Mouse (Mus musculus) heart, postnatal 36 days (tissue): ENCODE results near the gene 4930503B20Rik. TPM values are rescaled to one million over a fixed set of nuclear protein-coding genes. Genes with fewer than 3 reads are reported as not detected.

Source experiments
- DNase-seq, 2 experiments: peaks; one replicate each; pipeline ENCODE4 v3.0.0; 2021 to 2022
- intact Hi-C: fragments of 180-260 bp; cut with DNase I; formaldehyde crosslinking; loops from one replicate; pipeline ENCODE4 v1.15.1; 2025
- total RNA-seq, 2 experiments: library from RNA; stranded (reverse); gene quantifications; 2 replicates each; pipeline ENCODE4 v1.2.3; 2021

4930503B20Rik gene
- total RNA-seq, 2 experiments from 2014 or later, result not detected

DNA sequence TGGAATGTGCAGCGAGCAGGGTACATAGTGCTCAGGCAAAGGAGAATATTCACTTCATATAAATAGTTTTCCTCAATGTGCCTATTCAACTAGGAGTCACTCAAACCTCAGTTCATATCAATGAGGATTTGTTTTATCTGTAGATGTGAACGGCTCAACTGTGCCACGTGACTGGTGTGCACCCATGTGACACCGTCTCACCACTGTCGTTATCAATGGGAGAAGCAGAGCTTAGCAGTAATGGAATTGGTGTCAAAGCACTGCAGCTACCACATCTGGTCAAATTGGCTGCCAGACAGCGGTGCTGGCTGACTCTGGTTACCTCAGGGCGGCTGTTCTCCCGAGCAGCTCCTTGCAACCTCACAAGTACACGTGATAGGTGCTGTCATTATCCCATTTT is 46.5 kb downstream of the 4930503B20Rik start:
- intact Hi-C loops, result no loop called here
- no peak for DNase-seq

DNA sequence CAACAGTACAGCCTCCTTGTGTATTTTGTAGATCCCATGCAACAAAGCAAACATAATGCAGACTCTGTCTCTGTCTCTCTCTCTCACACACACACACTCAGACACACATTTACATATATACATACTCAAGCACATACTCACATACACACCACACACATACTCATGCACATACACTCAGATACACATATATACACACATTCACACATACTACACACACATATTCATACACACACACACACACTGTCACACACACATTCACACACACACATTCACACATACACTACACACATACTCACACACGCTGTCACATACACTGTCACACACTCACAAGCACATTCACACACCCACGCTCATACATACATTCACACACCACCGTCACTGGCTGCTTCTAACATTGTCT is 48.6 kb downstream of the 4930503B20Rik start:
- DNase-seq, result no peak
- intact Hi-C loops, result no loop called here

- DNase-seq, result no peak
- intact Hi-C loops, result no loop called here
Measured at GRCm38 (mm10) chr3:146601205-146601604, 49.9 kb downstream of the 4930503B20Rik start.

DNA sequence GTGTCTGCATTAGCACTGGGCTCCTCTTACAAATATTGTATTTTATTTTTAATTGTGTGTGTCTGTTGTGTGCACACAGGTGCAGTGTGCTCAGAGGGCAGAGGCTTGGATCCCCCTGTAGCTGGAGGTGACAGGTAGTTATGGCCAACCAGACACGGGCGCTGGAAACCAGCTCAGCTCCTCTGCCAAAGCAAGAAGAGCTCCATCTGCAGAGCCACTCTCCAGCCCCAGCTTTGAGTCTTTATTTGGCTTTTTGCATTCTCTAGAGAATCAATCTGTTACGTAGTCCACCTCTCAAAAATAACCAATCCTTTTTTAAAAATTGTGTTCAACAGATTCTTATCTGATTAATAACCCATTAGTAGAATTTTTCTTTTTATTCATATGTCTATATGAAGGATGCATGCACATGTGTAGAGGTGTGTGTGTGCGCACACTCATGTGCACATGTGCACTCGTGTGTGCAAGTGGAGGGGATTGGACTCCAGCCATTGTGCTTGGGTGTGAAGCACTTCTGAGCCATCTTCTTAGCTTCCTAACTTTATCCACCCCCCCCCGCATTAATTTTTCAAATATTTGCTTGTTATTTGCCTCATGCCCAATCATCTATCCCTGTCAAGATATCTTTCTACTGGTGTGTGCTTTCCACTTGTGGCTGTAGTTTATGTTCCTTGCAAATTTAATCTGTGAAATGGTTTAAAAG is 51.8 kb downstream of the 4930503B20Rik start:
- DNase-seq, result no peak
- intact Hi-C loops, result no loop called here

- no peak for DNase-seq
- intact Hi-C loops, result no loop called here
Measured at GRCm38 (mm10) chr3:146598411-146598810, 52.7 kb downstream of the 4930503B20Rik start.

DNA sequence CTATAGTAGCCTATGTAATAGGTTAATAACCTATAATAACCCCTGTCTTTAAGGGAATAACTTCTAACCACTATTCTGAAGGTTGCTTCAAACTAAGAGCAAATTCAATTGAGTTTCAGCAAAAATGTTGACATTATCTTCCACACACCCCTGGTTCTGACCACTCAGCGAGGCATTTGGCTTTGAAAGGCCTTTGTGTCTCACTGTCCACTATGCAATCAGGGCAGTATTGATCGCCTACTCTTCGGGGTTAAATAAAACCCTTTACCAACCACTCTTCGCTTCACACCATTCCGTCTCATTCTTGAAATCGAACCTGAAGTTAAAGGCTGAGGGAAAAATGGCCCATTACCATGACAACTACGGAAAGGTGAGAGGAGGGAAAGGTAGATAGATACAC is 54.3 kb downstream of the 4930503B20Rik start:
- DNase-seq, result no peak
- intact Hi-C loops, result no loop called here

DNA sequence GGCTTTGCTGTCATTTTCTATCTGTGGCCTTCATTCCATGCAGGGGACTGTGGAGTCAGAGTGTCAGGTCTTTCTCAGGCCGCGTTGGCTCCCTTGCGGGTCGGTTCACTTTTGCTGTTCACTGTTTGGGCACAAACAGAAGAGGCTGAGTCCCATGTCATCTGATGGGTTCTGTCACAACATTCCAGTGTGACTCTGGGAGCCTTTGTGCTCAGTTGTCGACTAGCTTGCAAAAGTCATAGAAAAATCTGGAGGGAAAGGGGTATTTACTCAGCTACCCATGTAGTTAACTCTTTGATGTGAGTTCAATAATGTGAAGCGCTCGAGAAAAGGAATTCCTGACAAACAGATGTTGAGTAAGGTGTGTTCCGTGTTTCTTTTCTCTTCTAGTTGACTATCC is 54.7 kb downstream of the 4930503B20Rik start:
- DNase-seq, result no peak
- intact Hi-C loops, result no loop called here

DNA sequence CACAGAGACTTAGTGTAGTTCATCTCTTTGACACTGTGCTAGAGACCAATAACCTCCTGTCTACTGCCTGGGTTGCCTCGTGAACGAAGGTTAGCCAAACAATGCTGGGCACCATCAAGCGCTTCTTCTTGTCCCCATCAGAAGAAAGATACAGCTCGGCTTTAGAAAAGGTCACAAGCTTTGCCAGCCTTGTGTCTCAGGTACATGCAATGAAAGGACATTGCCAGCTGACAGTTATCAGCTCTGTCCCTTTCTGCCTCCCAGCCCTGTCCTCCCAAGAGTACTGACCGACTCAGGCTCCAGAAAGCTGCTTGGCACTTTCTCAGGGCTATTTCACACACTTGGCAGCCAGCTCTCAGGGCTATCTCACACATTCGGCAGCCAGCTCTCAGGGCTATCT is 55.7 kb downstream of the 4930503B20Rik start:
- no peak for DNase-seq
- intact Hi-C loops, result no loop called here

Other genes starting within 250 kb of the 4930503B20Rik start
- gene Ssx2ip, start 246.7 kb downstream of the 4930503B20Rik start, total RNA-seq, result 10 to 100 TPM; 12.9 to 13.1 TPM
- 1 to 10 TPM; 3.4 TPM for gene Ctbs, start 201.5 kb downstream of the 4930503B20Rik start, total RNA-seq
- 1 to 10 TPM; 2.1 to 2.3 TPM for gene Spata1, start 151.6 kb downstream of the 4930503B20Rik start, total RNA-seq
- 100 to 1,000 TPM; 246 to 247 TPM for gene Gng5, start 151.5 kb downstream of the 4930503B20Rik start, total RNA-seq
- 10 to 100 TPM; 15.7 to 16.0 TPM for gene Rpf1, start 129.9 kb downstream of the 4930503B20Rik start, total RNA-seq
- not detected for gene Uox, start 80.9 kb downstream of the 4930503B20Rik start, total RNA-seq
- gene Dnase2b, start 35.7 kb downstream of the 4930503B20Rik start, total RNA-seq, result not detected
- 1 to 10 TPM; 1.6 to 2.4 TPM for gene Samd13, start 34.3 kb upstream of the 4930503B20Rik start, total RNA-seq
- gene Prkacb, start 161.7 kb upstream of the 4930503B20Rik start, total RNA-seq, result 10 to 100 TPM; 60.6 to 62.4 TPM
- gene Ttll7, start 201.1 kb upstream of the 4930503B20Rik start, total RNA-seq, result 1 to 10 TPM; 4.9 to 5.5 TPM